Comparison of ENCODE assay signal across 9 mouse cellular contexts in the genomic region with DNA sequence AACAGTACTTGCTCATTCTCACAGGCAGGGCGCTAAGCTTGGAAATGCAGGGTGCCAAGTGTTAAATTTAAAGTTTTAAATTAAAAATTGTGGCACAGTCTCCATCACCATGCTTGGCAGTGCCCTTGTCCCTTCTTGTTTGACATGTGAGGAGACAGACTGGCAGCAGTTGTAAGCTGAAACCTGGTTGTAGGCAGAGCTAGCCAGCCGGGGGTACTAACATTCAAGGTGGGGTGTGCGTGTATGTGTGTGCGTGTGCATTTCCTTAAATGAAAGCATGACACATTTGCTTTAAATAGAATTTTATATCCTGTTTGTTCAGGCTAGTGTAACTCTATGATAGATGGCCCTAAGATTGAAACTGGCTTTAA. TPM values are rescaled to one million over a fixed set of nuclear protein-coding genes. Genes with fewer than 3 reads are reported as not detected.
DNase-seq lines count a peak whose midpoint lies in the region; ATAC-seq lines count a peak whose summit lies in the region.
"Had no signal": no experiment of that assay in that cellular context is flagged by ENCODE, and none has a peak within 500 bp of the region (broad histone marks: within the 10 kb centered on the region; RNA-seq: fewer than 3 reads in every experiment).

No protein-coding gene starts in this region.

- no peaks in the 10 kb centered on the region for H3K9me3 ChIP-seq in heart, embryonic 11.5 days (replicated peaks; ENCODE audit: control insufficient read depth, low read length)
- no peaks in the 10 kb centered on the region for H3K9me3 ChIP-seq in midbrain, embryonic 11.5 days (ENCODE audit: control insufficient read depth, low read length)
- H3K9me3 ChIP-seq in midbrain, embryonic 15.5 days, result no peaks in the 10 kb centered on the region
- H3K9me3 ChIP-seq in hindbrain, embryonic 15.5 days, result no peaks in the 10 kb centered on the region
- H3K9me3 ChIP-seq in stomach, embryonic 15.5 days, result no peaks in the 10 kb centered on the region

- H3K4me1 ChIP-seq in heart, embryonic 11.5 days (ENCODE audit: control insufficient read depth, insufficient read depth, low read length), result peaks cover 37% of the 10 kb centered on the region
- H3K4me1 ChIP-seq in midbrain, embryonic 11.5 days (ENCODE audit: control insufficient read depth, insufficient read depth, low read length), result peaks cover 35% of the 10 kb centered on the region
- H3K4me1 ChIP-seq in midbrain, embryonic 15.5 days, result peaks cover 18% of the 10 kb centered on the region
- H3K4me1 ChIP-seq in hindbrain, embryonic 15.5 days (replicated peaks), result peaks cover 16% of the 10 kb centered on the region
- peaks cover 32% of the 10 kb centered on the region for H3K4me1 ChIP-seq in stomach, embryonic 15.5 days
- H3K4me1 ChIP-seq: megakaryocyte, embryonic 14.5 days had no signal

- H3K27me3 ChIP-seq in heart, embryonic 11.5 days (ENCODE audit: control insufficient read depth, insufficient read depth, low read length), result no peaks in the 10 kb centered on the region
- no peaks in the 10 kb centered on the region for H3K27me3 ChIP-seq in midbrain, embryonic 11.5 days (ENCODE audit: control insufficient read depth, insufficient read depth, low read length)
- no peaks in the 10 kb centered on the region for H3K27me3 ChIP-seq in midbrain, embryonic 15.5 days (replicated peaks)
- H3K27me3 ChIP-seq in hindbrain, embryonic 15.5 days, result no peaks in the 10 kb centered on the region
- no peaks in the 10 kb centered on the region for H3K27me3 ChIP-seq in stomach, embryonic 15.5 days (replicated peaks)

- no peak overlapping the region for H3K9ac ChIP-seq in heart, embryonic 11.5 days (ENCODE audit: low read depth, low read length)
- H3K9ac ChIP-seq in midbrain, embryonic 11.5 days (ENCODE audit: low read length), result peak overlapping the region; percentile 54; the same call in 1 of the 2 replicates
- no peak overlapping the region for H3K9ac ChIP-seq in midbrain, embryonic 15.5 days
- no peak overlapping the region for H3K9ac ChIP-seq in hindbrain, embryonic 15.5 days
- no peak overlapping the region for H3K9ac ChIP-seq in stomach, embryonic 15.5 days

- 68% methylated on average over 4 of the region's 4 CpGs for WGBS in heart, embryonic 11.5 days (ENCODE audit: insufficient replicate concordance)
- 60% methylated on average over 4 of the region's 4 CpGs for WGBS in midbrain, embryonic 11.5 days
- WGBS in midbrain, embryonic 15.5 days, result 52% methylated on average over 4 of the region's 4 CpGs
- 54% methylated on average over 4 of the region's 4 CpGs for WGBS in hindbrain, embryonic 15.5 days
- WGBS in stomach, embryonic 15.5 days, result 48% methylated on average over 4 of the region's 4 CpGs

- no peak overlapping the region for H3K4me3 ChIP-seq in heart, embryonic 11.5 days (ENCODE audit: low read depth, low read length)
- H3K4me3 ChIP-seq in midbrain, embryonic 11.5 days (ENCODE audit: low read depth, low read length), result peak overlapping the region; percentile 22; the same call in 1 of the 2 replicates
- no peak overlapping the region for H3K4me3 ChIP-seq in midbrain, embryonic 15.5 days
- no peak overlapping the region for H3K4me3 ChIP-seq in hindbrain, embryonic 15.5 days
- 0 out of 2 replicates have a peak overlapping the region, but pooled peaks have one; percentile 21 for H3K4me3 ChIP-seq in stomach, embryonic 15.5 days (replicated peaks)

- H3K4me2 ChIP-seq in heart, embryonic 11.5 days, result peak overlapping the region; percentile 71
- H3K4me2 ChIP-seq in midbrain, embryonic 11.5 days, result peak overlapping the region; percentile 52
- no peak overlapping the region for H3K4me2 ChIP-seq in midbrain, embryonic 15.5 days
- peak overlapping the region; percentile 49; the same call in 1 of the 2 replicates for H3K4me2 ChIP-seq in hindbrain, embryonic 15.5 days
- H3K4me2 ChIP-seq in stomach, embryonic 15.5 days, result peak overlapping the region; percentile 46

- H3K27ac ChIP-seq in heart, embryonic 11.5 days (ENCODE audit: low read depth, low read length), result peak overlapping the region; percentile 86
- peak overlapping the region; percentile 69 for H3K27ac ChIP-seq in midbrain, embryonic 11.5 days (ENCODE audit: low read depth, low read length)
- no peak overlapping the region for H3K27ac ChIP-seq in midbrain, embryonic 15.5 days
- no peak overlapping the region for H3K27ac ChIP-seq in hindbrain, embryonic 15.5 days (replicated peaks)
- H3K27ac ChIP-seq in stomach, embryonic 15.5 days, result peak overlapping the region; percentile 60; the same call in 1 of the 2 replicates

- no peak for DNase-seq in heart, postnatal 14 days
- peak; percentile 85 for DNase-seq in midbrain, embryonic 11.5 days (ENCODE audit: low spot score, missing footprints)
- no peak for DNase-seq in adrenal gland, postnatal 10 days
- no peak for DNase-seq in gastrocnemius, postnatal 4 days (ENCODE audit: low spot score in 2 of 2)

- H3K36me3 ChIP-seq in heart, embryonic 11.5 days (ENCODE audit: control insufficient read depth, insufficient read depth, low read length), result no peaks in the 10 kb centered on the region
- no peaks in the 10 kb centered on the region for H3K36me3 ChIP-seq in midbrain, embryonic 11.5 days (ENCODE audit: control insufficient read depth, insufficient read depth, low read length)
- no peaks in the 10 kb centered on the region for H3K36me3 ChIP-seq in midbrain, embryonic 15.5 days (replicated peaks)
- no peaks in the 10 kb centered on the region for H3K36me3 ChIP-seq in hindbrain, embryonic 15.5 days
- no peaks in the 10 kb centered on the region for H3K36me3 ChIP-seq in stomach, embryonic 15.5 days

- intact Hi-C loops in heart, postnatal 14 days (cut with DNase I), result no loop called here

- no peak for ATAC-seq in heart, embryonic 11.5 days (replicated peaks; ENCODE audit: insufficient number of reproducible peaks, low FRiP score, low TSS enrichment)
- no peak for ATAC-seq in midbrain, embryonic 11.5 days (ENCODE audit: low FRiP score)
- no peak for ATAC-seq in midbrain, embryonic 15.5 days (replicated peaks)
- ATAC-seq in hindbrain, embryonic 15.5 days (ENCODE audit: low FRiP score, low read depth), result no peak
- peak; percentile 28; the same call in 1 of the 2 replicates for ATAC-seq in stomach, embryonic 15.5 days (ENCODE audit: insufficient read depth, low FRiP score, low read depth)

RNA-seq across cellular contexts. Expression of a gene that starts 42.7 kb away (rescaled TPM):
- polyA plus RNA-seq in heart, embryonic 11.5 days (2014; fragmentation: Nextera tagmentation; extraction: Ambion mirVana), result 19.2 and 26.8 TPM in 2 replicates
- total RNA-seq in heart, postnatal 14 days (2021), result 10 to 100 TPM; 40.9 to 42.7 TPM
- polyA plus RNA-seq in midbrain, embryonic 11.5 days (2014; fragmentation: Nextera tagmentation; extraction: Ambion mirVana), result 26.7 and 27.9 TPM in 2 replicates
- 17.5 and 18.0 TPM in 2 replicates for polyA plus RNA-seq in midbrain, embryonic 15.5 days (2015; fragmentation: Nextera tagmentation; extraction: Ambion mirVana)
- polyA plus RNA-seq in hindbrain, embryonic 15.5 days (2015; fragmentation: Nextera tagmentation; extraction: Ambion mirVana), result 18.4 and 18.5 TPM in 2 replicates
- polyA plus RNA-seq in stomach, embryonic 15.5 days (2015; fragmentation: Nextera tagmentation; extraction: Ambion mirVana), result 35.9 and 36.1 TPM in 2 replicates
- total RNA-seq in adrenal gland, postnatal 10 days (2021), result 10 to 100 TPM; 40.7 to 51.1 TPM
- 100 to 1,000 TPM in 1 of 2 experiments, 10 to 100 TPM in 1; 84.9 to 105 TPM for total RNA-seq in gastrocnemius, postnatal 4 days (2021)

Comparison
In these comparisons a context has a peak if more than half of its experiments do, and no peak if none do; other contexts are left out.
1. H3K27ac ChIP-seq: peak in heart, embryonic 11.5 days (single experiment), midbrain, embryonic 11.5 days (single experiment) and stomach, embryonic 15.5 days (single experiment); none in midbrain, embryonic 15.5 days (single experiment) and hindbrain, embryonic 15.5 days (single experiment).
2. H3K4me3 ChIP-seq: peak in midbrain, embryonic 11.5 days (single experiment) and stomach, embryonic 15.5 days (single experiment); none in heart, embryonic 11.5 days (single experiment), midbrain, embryonic 15.5 days (single experiment) and hindbrain, embryonic 15.5 days (single experiment).